Mouse (Mus musculus): ENCODE measurements at regions not wholly inside any gene's neighbourhood (a gene's known extent, or its start where the extent isn't known, plus 50 kb on each side); places are given as distances from the start of the nearest gene placed in this dataset.
"Not testable (repeated sequence)": the region's sequence is repeated elsewhere in the genome, so short reads cannot be mapped to it uniquely, and the experiment has no call there.

DNA sequence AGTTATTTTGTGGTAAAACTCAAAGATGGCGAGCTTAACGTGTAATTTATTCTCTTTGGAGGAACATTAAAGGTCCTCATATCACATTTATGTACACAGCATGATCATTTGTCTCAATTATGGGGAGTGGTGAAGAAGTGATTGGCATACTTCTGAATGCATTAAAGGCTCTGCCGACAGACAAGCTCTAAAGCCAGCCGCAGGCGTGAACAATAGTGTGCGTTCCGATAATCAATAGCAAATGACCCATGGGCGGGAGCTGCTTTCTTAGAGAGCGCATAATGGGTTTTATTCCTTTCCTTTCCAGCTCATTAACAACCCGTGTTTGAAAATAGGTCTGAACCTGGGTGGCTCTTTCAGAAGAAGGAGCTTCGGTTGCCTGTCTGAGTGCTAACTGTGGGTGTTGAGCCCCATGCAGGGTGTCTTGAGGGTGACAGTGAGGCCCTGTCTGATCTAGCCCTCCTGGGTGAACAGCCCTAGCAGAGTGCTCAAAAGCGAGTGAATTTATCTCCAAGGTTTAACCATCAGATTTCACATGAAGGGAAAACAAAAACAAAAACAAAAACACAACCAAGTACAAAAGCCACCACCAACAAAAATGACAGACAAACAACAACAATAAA is 210.5 kb downstream of the Zfp619 start:
- no peak for DNase-seq (ENCODE audit: low spot score)

DNA sequence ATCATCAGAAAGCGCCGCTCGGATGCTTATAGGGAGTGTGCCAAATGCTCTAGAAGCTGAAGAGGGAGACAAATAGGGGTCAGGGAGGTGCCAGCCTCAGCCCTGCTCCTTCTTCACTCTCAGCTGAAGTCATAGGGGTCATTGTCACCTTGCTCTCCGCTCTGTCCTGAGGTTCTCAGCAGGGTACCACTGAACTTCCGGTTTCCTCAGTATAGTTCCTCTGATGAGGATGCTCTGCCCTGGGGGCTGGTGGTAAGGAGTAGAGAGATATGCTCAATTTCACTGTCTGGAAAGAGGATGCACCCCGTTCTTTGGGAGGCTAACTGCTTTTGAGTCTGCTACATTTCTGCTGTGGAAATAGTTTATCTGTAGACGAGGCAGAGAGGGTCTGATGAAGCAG is 211.4 kb downstream of the Zfp619 start:
- no peak for DNase-seq (ENCODE audit: low spot score)

DNA sequence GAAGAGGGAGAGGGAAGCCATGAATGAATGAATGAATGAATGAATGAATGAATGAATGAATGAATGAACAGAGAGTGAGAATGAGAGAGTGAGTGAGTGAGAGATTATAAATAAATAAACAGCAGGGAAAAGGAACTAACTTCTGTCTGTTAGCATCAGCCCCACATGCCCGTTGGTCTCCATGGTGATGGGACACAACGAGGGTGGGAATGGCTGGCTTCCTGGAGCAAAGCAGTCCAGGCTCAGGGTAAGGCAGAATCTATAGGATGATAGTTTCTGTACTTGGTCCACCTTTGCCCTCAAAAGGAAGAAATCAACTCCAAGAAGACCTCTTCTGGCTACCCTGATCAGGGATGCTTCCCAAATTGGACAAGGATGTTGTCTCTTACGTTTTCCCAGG is 212.2 kb downstream of the Zfp619 start:
- no peak for DNase-seq (ENCODE audit: low spot score)

DNA sequence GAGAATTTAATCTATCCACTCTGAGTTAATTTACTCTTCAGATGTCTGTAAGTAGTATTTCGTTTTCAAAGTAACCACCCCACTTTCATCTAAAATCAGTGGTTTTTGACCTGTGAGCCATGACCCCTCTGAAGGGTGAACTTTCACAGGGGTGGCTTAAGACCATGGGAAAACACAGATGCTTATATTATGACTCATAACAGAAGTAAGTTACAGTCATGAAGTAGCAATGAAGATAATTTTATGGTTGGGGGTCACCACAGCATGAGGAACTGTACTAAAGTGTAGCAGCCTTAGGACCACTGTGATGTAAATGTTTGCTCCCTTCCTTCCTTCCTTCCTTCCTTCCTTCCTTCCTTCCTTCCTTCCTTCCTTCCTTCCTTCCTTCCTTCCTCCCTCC is 215.2 kb downstream of the Zfp619 start:
- DNase-seq (ENCODE audit: low spot score) = no peak

DNA sequence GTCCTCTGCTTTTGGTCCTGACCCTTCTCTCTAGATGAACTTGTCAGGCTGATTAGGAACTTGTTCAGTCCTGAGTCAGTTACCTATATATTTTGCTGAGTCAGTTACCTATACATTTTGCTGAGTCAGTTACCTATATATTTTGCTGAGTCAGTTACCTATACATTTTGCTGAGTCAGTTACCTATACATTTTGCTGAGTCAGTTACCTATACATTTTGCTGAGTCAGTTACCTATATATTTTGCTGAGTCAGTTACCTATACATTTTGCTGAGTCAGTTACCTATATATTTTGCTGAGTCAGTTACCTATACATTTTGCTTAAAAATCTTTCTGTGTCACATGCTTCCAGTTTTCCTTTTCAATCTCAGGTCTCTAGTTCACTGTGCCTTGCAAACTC is 230.8 kb downstream of the Zfp619 start:
- DNase-seq (ENCODE audit: low spot score) = not testable (repeated sequence)

DNA sequence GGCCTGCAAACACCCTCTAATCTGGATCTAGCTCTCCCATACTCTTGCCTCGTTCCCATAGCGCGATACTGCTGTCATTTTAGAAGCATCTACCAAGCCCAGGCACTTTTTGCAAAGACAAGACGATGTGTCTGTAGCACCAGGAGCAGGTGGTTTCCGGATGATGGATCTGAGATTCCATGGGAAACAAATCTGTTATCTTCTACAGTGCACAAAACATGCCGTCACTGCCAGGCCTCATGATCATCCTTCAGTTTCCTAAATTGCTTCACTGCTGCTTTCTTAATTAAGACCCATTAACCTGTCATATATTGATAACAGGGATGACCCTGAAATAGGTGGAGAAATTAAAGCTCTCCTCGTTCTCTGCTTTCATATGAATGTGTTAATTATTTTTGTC is 232.9 kb downstream of the Zfp619 start:
- no peak for DNase-seq (ENCODE audit: low spot score)

DNA sequence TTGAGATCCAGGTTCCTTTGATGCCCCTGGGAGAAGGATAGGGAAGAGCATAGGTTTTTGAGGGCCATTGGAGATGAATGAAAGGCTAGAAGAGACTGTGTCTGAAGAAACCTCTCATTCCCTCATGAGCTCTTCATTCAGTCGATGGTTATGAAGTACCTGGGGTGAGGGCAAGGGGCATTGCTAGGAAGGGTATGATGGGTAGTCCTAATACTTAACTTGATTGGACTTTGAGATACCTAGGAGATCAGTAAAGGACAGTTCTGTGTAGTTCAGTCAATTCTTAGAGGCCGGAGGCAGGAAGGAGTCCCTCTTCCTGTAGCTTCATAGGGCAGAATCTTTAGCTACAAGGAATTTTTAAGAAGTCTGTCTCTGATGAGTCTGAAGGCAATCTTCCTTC is 246.8 kb downstream of the Zfp619 start:
- no peak for DNase-seq (ENCODE audit: low spot score)

DNA sequence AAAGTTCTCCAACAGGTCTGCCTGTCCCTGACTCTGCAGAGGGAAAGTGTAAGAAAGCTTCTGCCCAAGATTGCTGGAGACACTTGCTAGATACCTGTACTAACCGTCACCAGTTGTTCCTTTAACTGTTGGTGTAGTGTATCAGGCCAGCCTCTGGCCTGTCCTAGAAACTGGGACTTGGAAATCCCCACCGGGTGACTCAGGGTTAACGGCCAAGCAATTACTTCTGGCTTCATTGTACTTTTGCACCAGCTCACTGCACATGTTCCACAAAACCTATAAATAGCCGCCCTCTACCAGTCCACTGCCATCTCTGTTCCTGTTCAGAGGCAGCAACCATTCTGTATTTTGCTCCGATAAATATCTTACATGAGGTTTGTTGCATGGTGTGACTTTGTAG is 247.5 kb downstream of the Zfp619 start:
- no peak for DNase-seq (ENCODE audit: low spot score)

DNA sequence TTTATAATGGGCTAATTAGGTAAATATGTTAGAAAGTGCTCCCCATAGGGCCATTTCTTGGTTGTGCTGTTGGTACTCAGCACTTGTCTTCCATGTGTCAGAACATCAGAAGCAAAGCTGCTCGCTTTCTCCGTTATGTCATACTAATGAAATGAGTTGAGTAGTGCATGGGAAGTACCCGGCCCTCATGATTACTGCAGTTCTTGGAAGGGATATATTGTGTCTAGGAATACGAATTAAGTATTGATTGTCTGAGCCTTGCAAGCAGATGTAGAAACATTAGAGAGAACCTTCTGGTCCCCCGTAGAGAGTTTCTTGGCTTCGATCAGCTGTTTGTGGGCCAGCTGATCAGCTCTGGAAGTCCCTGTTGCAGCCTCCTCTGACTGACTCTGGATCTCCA is 255.7 kb downstream of the Zfp619 start:
- DNase-seq (ENCODE audit: low spot score) = no peak

DNA sequence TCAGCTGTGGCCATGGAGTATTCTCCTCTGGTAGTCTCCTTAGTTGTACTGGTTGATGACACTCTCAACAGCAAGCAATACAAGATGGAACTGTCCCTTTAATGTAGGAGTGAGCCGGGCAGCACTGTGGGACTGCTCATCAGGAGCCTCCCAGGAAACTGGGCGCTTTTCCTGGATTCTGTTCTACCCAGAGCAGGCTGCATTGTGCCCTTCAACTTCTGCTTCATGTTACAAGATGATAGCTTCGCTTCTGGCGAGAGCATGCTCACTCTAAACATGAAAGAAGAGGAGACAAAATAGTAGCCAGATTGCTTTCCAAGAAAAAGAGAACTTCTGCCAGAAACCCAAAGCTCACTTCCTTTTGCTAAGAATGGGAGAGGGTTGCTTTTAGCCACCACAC is 271.8 kb downstream of the Zfp619 start:
- DNase-seq (ENCODE audit: low spot score) = no peak

DNA sequence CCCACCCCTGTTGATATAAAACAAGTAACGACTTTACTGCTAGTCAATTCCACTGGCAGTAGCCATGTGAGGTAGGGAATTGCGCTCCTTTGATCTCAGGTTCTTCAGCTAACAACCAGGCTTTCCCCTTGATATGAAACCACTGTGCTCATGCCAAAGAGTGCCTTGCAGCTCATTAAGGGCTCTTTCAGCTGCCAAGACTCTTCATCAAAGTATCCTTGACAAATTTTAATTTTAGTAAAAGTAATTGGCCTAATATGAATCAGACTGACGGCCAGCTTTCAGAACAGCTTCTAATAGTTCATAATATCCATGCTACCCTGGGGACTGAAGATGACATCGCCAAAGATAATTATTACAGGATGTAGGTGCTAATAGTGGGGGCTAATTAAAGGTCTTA is 272.3 kb downstream of the Zfp619 start:
- no peak for DNase-seq (ENCODE audit: low spot score)

DNA sequence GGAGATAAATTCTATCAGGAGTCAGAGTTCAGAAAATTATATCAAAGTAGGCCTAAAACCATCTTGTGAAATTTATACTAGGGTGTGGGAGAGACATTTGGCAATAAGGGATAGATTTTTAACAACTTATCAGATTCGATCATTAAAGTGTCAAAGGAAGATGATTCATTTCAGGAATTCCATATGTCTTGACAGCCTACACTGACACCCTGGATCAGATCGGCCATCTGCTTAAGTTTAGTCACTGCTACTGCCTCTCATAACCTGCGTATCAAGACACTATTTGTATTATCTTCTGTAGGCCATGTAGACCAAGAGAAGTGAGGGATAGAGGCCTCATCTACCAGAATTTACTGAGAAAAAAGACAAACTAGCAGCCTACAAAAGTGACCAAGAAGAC is 277.2 kb downstream of the Zfp619 start:
- DNase-seq (ENCODE audit: low spot score) = no peak

DNA sequence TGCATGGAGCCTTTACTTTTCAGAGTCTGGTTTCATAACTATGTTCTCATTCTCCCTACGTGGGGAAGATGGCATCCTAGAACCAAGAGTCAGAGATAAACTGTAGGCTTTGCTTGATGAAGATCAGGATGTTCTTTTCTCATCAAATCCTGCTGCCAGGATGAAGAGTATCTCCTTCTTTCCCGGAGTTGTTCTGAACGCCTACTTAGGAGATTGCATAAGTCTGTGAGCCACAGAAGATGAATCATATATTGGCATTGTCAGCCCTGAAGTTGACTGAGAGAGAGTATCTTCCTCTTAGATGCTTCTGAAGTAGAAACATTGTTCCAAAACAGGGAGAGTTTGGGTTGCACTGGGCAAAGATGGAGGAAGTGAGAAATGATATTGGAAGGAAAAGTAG is 286.7 kb downstream of the Zfp619 start:
- no peak for DNase-seq (ENCODE audit: low spot score)

DNA sequence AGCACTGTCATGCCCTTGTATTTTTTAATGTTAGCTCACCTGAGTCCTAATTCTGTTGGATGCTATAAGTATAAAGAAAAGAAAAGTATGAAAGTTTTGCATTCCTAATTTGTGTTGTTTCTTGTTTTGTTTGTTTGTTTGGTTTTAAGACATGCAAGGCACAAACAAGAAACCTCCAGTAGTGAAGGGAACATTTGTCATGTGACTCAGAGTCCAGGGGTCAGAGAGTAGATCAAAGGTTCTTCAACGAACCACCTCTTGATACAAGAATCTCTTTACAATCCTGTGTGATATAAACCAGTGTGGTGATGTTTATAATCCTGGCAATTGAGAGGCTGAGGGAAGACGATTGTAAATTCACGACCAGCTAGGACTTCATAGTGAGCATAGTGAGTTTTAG is 300.5 kb downstream of the Zfp619 start:
- no peak for DNase-seq (ENCODE audit: low spot score)

DNA sequence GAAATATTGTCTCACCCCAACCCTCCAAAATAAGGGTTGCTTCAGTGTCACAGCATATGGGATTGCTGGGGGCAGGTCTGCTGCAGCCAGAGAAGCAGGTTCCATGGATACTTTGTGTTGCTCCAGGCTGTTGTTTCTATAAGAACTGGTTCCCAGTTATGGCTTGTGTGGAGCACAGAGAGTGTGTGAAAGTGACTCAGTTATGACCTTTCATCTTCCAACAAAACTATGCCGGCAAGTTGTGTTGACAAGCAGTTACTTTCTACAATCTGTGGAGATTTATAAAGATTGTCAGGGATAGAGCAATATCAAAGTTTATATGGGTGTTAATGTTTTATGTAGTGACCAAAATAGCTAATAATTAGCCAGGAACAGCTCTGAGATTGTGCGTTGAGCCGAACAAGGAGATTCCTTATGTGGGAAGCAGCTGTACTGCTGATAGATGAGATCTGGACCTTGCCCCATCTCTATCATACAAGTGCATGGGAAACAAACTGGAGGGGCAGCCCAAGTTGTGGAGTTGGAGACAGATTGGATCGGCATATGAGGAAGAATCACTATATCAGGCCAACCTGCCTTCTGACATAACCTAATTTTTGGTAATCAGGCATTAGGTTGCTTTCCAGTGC is 305.1 kb downstream of the Zfp619 start:
- DNase-seq (ENCODE audit: low spot score) = no peak

DNA sequence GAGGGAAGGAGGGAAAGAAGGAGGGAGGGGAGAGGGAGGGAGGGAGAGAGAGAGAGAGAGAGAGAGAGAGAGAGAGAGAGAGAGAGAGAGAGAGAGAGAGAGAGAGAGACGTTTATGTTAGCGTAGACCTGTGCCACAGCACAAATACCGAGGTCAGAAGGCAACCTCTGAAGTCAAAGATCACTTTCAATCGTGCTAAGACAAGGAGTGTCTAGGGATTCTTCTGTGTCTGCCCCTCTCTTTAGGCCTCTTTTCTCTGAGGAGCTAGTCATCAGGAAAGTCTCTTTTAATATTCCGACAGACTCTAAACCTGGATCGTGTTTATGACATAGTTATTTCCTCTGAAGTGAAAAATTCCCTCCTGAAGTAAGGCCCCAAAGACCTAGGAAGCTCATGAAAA is 310.8 kb downstream of the Zfp619 start:
- DNase-seq (ENCODE audit: low spot score) = no peak

DNA sequence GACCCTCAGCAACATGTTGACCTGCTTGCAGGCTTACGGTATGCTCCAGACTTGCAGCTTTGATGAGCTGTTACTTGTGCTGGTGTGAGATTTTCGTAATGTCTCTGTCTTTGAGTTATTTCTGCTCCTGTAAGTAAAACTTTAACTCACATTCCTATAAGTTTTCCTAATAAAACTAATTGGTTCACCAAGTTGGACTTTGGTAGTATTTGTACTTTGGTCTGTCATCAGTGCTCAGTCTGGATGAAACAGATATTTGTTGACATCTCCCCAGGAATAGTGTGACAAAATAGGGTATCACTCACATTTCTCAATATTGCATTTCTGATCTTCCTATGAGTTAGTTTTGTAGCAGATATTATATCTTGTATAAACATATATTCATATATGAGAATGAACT is 313.3 kb downstream of the Zfp619 start:
- DNase-seq (ENCODE audit: low spot score) = no peak

DNA sequence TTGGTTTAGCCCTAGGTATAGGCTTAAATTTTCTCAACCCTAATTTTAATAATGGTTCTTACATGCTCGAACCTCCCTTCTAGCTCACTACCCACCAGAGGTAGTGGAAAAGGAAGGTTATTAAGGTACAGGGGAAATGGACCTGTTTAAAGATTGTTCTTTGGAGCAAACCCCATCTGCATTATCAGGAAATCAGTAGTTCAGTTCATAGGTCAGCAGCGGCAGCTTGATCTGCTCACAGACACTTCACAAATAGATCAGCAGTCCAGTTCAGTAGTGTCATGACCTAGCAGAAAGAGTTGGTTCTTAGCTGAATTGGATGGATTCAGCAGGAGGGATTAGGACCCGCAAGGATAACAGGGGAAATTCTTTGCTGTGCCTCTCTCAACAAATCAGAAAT is 324.4 kb downstream of the Zfp619 start:
- no peak for DNase-seq (ENCODE audit: low spot score)

DNA sequence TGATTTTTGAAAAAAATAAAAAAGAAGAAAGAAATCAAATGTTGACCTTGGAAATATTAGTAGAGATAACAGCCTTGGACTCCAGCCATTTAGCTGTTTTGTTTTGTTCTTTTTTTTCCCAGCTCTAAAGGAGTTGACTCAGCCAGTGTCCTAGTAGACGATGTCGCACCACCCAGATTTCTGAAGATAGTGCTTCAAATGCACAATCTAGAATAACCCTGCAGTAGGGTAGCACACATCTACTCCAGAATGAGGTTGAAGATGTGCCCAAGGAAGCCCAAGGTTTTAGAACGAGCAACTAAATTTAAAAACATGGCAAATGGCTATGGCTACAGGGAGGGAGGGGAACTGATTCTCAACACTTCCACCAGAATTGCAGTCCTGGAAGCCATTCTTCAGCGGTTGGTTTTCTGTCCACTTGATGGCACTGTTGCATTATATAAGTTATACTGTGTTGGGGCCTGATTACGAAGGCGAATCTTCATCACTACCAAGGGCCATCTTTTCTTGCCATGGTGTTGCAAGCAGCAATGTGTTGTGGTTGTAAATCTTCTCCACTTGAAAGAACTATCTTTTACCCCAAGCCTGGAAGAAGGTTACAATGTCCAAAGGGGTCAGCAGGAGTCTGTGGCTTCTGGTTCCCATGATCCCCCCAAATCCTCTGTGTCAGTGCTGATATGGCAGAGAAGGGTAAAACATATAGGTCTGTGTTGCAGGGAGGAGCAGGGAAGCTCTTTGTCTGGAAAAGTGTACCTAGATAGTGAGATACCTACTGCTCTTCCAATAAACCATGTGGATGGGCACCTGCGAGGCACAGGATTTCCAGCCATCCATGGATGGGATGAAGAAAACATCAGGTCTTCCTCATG is 330.6 kb downstream of the Zfp619 start:
- peak; percentile 5 for DNase-seq (ENCODE audit: low spot score)

DNA sequence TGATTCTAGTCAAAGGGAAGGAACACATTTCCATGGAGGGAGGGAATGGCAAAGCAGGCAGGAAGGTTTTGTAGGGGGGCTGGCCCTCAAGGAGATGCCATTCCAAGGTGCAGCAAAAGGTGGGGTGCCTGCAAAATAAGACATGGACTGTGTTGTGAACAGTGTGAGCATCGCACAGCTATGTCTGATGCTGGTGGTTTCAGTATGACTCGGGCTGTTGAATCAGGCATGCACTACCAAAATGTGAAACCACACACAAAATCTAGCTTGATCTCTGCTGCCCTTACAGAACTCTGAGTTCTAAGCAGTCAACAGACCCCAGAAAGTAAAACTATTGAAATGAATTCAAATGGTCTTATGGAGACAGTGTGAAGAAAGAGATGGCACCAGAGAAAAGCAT is 339.7 kb downstream of the Zfp619 start:
- DNase-seq (ENCODE audit: low spot score) = no peak

DNA sequence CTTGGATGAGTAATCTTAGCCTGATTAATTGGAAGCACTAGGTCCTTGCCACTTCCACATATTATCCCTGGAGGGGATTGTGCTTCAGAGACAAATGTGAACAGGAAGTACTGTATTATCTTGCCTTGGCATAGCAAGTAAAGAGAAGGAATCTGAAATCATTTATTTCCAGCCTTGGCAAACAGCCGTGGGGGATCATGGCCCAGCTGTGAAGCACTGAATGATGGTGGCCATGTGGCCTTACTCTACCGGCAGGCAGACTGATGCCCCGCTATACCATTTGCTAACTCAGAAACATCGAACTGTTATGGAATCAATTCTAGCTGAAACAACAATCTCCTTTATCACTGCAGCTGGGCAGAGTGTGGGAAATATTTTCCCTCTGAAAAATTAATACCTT is 345.3 kb downstream of the Zfp619 start:
- no peak for DNase-seq (ENCODE audit: low spot score)

DNA sequence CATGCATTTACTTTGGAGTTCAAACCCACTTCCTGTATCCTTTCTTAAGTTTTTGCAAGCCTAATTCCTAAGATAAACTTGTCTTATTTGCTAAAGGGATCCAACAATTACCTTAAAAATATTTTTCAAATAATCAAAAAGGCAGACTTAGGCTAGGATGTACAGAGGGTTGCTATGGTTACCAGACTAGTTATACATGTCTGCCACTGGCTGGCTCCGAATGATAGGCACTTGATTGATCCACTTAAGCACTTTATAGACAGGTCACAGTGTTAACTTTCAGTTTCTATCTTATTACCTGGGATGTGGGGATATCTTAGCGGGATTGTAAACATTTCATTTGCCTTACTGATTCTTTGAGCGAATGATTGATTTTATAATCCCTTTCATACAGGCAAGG is 346.6 kb downstream of the Zfp619 start:
- no peak for DNase-seq (ENCODE audit: low spot score)

DNA sequence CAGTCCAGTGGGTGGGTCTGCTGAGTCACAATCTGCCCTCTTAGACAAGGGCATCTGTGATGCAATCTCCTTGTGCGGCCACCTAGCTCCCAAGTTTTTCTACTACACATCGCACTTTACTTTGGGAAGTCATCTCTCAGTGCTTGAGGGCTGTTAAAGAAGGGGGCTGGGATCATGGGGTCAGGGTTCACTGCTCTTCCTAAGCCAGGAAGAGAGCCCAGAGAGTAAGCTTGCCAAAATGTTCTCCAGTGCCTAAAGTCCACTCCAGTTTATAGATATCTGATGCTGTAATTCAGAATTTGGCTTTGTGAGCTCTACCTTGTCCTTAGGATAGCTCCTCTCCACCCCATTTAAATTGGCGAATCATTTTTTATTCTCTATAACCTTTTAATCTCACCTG is 347.2 kb downstream of the Zfp619 start:
- DNase-seq (ENCODE audit: low spot score) = no peak

All from ovary, postnatal 10 days (tissue).